Mouse (Mus musculus): ENCODE measurements around the gene Zfp759. TPM values are rescaled to one million over a fixed set of nuclear protein-coding genes. Genes with fewer than 3 reads are reported as not detected.
A peak's percentile ranks its signal among the peaks of the same experiment; 100 is the strongest.

Gene Zfp759
- polyA plus RNA-seq, 1 experiment from 2014 or later = 2.4 TPM

- Histone ChIP-seq H3K4me2 (ENCODE audit: low read depth) (peak overlapping the region; percentile 54), H3K4me1 (ENCODE audit: control insufficient read depth, insufficient read depth, low read length) (no peaks in the 10 kb centered on the region), H3K9ac (ENCODE audit: low read length) (no peak overlapping the region), H3K36me3 (ENCODE audit: control insufficient read depth, insufficient read depth, low read length) (no peaks in the 10 kb centered on the region), H3K9me3 (ENCODE audit: control insufficient read depth, low read length) (no peaks in the 10 kb centered on the region), H3K4me3 (ENCODE audit: low read depth, low read length) (peak overlapping the region; percentile 57), H3K27me3 (ENCODE audit: control insufficient read depth, insufficient read depth, low read length) (no peaks in the 10 kb centered on the region), H3K27ac (ENCODE audit: low read depth, low read length) (no peak overlapping the region)
- DNase-seq (ENCODE audit: low spot score) (no peak), ATAC-seq (ENCODE audit: insufficient read depth, low FRiP score, low TSS enrichment) (no peak; the same call in 1 of the 2 replicates)
- WGBS = 31% methylated on average over 5 of the region's 5 CpGs
Measured at GRCm38 (mm10) chr13:67173723-67174055, 52.2 kb downstream of the Zfp759 start.

Other genes starting within 250 kb of the Zfp759 start
- 0.91 and 0.99 TPM in 2 replicates for gene Gm10767, start 216.7 kb upstream of the Zfp759 start, polyA plus RNA-seq (2014; fragmentation: Nextera tagmentation; extraction: Ambion mirVana)
- 5.2 and 7.2 TPM in 2 replicates for gene Zfp712, start 60.5 kb upstream of the Zfp759 start, polyA plus RNA-seq (2014; fragmentation: Nextera tagmentation; extraction: Ambion mirVana)
- 7.5 and 8.2 TPM in 2 replicates for gene Zfp708, start 23.7 kb upstream of the Zfp759 start, polyA plus RNA-seq (2014; fragmentation: Nextera tagmentation; extraction: Ambion mirVana)
- 2.0 and 2.5 TPM in 2 replicates for gene Gm28557, start 13.1 kb upstream of the Zfp759 start, polyA plus RNA-seq (2014; fragmentation: Nextera tagmentation; extraction: Ambion mirVana)
- 0.12 and 0.29 TPM in 2 replicates for gene Rslcan18, start 5.4 kb upstream of the Zfp759 start, polyA plus RNA-seq (2014; fragmentation: Nextera tagmentation; extraction: Ambion mirVana)
- gene Rsl1, start 51.5 kb downstream of the Zfp759 start, polyA plus RNA-seq (2014; fragmentation: Nextera tagmentation; extraction: Ambion mirVana) = 5.1 and 5.2 TPM in 2 replicates
- gene Zfp455, start 72.8 kb downstream of the Zfp759 start, polyA plus RNA-seq (2014; fragmentation: Nextera tagmentation; extraction: Ambion mirVana) = 1.1 and 2.4 TPM in 2 replicates
- gene Zfp458, start 156.8 kb downstream of the Zfp759 start, polyA plus RNA-seq (2014; fragmentation: Nextera tagmentation; extraction: Ambion mirVana) = 1.9 and 4.0 TPM in 2 replicates
- gene Zfp457, start 184.8 kb downstream of the Zfp759 start, polyA plus RNA-seq (2014; fragmentation: Nextera tagmentation; extraction: Ambion mirVana) = 0.19 and 0.58 TPM in 2 replicates
- 1.9 and 2.0 TPM in 2 replicates for gene Zfp595, start 210.9 kb downstream of the Zfp759 start, polyA plus RNA-seq (2014; fragmentation: Nextera tagmentation; extraction: Ambion mirVana)
- gene Gm28044, start 238.9 kb downstream of the Zfp759 start, polyA plus RNA-seq (2014; fragmentation: Nextera tagmentation; extraction: Ambion mirVana) = 0.68 and 1.1 TPM in 2 replicates
- gene Zfp953, start 238.9 kb downstream of the Zfp759 start, polyA plus RNA-seq (2014; fragmentation: Nextera tagmentation; extraction: Ambion mirVana) = 0.82 and 1.3 TPM in 2 replicates